Mouse (Mus musculus) brain, adult 2 months (tissue): ENCODE results near the gene Slc8a3.
A peak's percentile ranks its signal among the peaks of the same experiment; 100 is the strongest.

Experiments used
- DNase-seq: peaks from one replicate; pipeline ENCODE4 v3.0.0; 2011; ENCODE audit warnings: low read depth, low spot score

Gene Slc8a3

GRCm38 (mm10) chr12:81237158-81237557, 95.8 kb downstream of the Slc8a3 start:
- no peak for DNase-seq

DNA sequence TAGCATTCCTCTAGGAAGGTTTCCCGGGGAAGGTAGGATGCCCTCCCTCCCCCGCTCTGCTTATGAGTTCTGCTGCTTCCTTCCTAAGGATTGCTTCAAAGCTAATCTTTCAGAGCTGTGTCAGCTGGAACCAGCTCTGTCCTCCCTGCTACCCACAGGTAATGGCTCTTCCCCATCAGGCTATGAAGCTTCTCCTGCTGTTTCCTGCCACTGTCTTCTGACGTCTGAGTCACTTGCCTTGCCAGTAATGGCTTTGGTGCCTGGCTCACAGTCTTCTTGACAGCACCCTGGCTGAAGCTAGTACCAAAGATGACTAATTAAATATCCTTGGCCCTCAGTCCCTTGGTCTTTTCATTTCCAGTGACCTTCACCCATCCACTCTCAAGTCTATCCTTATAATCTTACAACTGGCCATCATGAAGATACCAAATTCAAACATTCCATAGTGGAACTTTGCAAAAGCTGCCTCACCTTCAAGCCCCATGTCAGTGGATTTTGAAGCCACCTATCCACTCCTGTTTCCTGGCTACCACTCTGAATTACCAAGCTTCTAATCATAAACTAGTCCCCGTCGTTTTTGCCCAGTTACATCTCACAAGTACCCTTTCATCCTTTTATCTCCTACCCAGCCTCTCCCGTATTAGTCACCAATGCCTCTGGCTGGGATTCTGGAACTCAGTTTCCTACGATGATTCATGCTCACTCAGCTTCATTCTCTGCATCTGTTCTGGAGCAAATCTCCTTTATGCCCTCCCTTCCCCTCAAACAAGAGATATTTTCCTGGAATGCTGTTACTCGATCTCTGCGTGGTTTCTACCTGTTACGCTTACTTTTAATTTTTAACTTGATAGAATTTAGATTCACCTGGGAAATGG, 97.3 kb downstream of the Slc8a3 start:
- peak; percentile 88 for DNase-seq

- DNase-seq, result peak; percentile 68
These were observed 99.1 kb downstream of the Slc8a3 start for GRCm38 (mm10) chr12:81233746-81234380.

- DNase-seq, result peak; percentile 96
These were observed 105.1 kb downstream of the Slc8a3 start for GRCm38 (mm10) chr12:81227767-81228460.

- DNase-seq, result peak; percentile 82
These were observed 106.4 kb downstream of the Slc8a3 start for GRCm38 (mm10) chr12:81226590-81226989.

- DNase-seq, result no peak
These were observed 106.9 kb downstream of the Slc8a3 start for GRCm38 (mm10) chr12:81225966-81226577.

GRCm38 (mm10) chr12:81224843-81225242, 108.1 kb downstream of the Slc8a3 start:
- no peak for DNase-seq

GRCm38 (mm10) chr12:81223276-81223675, 109.7 kb downstream of the Slc8a3 start:
- DNase-seq, result no peak

DNA sequence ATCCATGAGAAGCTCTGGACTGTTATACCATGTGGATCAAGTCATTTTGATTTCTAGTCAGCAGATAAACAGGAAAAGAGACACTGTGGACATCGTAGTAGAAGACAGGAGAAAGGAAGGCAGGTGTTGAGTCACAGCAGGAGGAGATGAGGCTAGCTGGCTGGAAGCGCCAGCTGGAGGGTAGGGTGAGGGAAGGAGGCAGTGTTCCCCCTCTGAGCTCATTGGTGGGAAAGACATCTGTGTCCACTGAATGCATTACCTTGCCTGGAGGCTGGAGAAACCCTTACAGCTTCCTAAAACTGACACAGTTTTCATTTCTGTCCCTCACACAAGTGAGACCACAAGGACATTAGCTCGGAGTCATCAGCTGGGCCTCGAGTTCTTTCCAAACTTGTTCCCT, 113.6 kb downstream of the Slc8a3 start:
- peak; percentile 51 for DNase-seq

DNA sequence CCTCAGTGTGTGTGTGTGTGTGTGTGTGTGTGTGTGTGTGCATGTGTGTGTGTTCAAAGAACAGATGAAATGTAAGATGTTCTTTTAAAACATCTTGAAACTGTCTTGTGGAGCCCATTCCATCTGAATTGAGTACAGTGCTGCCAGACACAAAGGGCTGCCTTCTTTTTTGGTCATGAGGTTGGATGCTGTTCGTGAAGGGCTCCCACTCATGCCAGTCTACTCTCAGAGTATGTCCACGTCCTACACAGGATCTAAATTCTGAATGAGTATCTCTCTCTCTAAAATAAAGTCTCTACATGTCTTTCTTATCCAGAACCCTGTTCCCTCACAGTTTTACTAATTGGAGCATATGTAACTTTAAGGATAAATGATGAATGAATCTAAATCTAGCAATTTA, 124.4 kb downstream of the Slc8a3 start:
- DNase-seq, result no peak

DNA sequence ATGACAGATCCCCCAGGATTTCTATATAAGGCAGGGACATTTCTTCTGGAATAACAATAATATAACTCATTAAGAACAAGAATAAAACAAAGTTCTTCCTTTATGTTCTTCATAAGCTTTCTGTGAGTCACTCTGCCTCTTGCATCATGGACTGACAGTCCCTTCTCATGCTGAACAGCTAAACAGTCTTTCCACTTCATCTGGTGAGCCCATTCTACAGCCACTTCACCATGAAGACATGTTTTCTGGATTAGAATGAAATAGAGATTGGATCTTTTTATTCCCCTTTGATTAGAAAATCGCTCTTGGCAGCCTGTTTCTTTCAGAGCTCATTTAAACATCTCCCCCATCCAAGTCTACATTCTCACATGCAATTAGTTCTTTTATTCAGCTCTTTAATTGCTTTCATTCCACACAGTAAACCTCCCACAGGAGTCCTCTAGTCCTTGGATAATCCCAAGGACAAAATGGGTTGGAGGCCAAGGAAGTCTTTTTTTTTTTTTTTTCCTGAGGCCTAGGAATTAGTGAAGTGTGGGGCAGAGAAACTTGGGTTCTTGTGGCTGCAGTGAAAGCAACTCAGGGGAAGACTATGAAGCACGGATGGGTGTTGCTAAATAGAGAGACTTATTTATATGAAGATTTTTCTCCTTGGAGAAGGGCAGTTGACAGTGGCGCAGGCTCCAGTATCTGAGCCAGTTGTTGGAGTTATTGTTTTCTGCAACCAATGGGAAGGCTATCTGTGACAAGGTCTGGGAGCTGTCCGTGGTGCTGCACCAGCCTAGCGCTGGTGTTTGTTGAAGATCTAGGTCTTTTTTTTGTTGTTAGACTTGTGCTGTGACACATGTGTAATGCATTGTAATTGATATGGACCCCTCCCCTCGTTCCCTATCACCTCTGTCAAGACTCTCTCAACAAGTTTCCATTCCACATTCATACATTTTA, 127.1 kb downstream of the Slc8a3 start:
- no peak for DNase-seq

GRCm38 (mm10) chr12:81203226-81203625, 129.8 kb downstream of the Slc8a3 start:
- no peak for DNase-seq

GRCm38 (mm10) chr12:81199280-81199955, 133.6 kb downstream of the Slc8a3 start:
- peak; percentile 96 for DNase-seq

GRCm38 (mm10) chr12:81197468-81198075, 135.4 kb downstream of the Slc8a3 start:
- DNase-seq, result no peak

DNA sequence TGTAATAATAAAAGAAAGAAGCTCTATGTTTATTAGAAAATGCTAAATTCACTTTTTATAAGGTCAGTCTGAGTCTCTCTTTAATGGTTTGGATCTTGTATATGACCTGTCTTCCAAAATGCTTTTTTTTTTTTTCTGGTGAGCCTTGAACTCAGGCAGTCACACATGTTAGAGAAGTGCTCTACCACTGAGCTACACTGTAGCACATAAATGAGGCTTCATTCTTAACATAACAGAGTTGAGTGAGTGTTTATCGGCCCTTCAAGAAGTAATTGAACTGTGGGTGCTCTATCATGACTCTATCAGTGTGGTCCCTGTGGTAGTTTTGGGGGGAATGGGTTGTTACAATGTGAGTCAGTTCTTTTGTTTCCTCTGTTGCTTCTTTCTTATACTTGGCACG, 139.0 kb downstream of the Slc8a3 start:
- DNase-seq, result no peak

- DNase-seq, result no peak
These were observed 143.3 kb downstream of the Slc8a3 start for GRCm38 (mm10) chr12:81189636-81190035.

- DNase-seq, result no peak
These were observed 144.0 kb downstream of the Slc8a3 start for GRCm38 (mm10) chr12:81188996-81189395.

DNA sequence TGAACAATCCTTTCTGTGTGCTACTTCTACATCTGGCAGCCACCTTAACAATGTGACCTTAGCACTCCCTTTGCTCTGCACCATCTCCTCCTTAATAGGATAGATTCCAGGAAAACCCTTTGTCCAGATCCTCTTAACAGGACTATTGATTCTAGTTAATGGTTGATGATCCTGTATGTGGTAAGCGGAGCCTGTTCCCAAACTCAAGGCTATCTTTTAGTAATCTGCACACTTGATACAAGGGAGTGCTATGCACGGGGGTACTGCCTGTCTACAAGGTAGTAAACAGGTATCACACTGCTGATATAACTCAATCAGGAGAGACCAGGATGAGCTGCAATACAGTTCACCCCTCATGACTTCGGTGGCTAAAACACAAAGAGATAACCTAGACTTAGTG, 144.6 kb downstream of the Slc8a3 start:
- DNase-seq, result no peak

DNA sequence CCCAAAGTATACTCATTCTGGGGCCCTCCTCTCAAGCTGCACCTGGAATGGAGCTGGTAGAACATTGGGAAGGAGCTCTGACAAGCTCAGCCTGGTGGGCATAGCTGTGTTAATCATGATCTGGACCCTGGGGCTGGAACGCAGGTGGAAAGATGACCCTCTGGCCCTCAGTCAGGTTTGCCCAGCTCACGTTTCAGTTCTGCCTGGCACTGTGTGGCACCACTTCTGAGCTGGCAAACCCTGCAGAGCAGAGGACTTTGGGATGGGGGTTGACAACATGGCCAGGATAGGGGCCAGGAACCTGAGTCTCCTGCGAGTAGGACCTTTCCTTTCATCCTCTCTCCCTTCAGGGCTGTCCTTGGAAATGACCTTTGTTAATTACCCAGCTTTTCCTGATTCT, 146.3 kb downstream of the Slc8a3 start:
- DNase-seq, result no peak

DNA sequence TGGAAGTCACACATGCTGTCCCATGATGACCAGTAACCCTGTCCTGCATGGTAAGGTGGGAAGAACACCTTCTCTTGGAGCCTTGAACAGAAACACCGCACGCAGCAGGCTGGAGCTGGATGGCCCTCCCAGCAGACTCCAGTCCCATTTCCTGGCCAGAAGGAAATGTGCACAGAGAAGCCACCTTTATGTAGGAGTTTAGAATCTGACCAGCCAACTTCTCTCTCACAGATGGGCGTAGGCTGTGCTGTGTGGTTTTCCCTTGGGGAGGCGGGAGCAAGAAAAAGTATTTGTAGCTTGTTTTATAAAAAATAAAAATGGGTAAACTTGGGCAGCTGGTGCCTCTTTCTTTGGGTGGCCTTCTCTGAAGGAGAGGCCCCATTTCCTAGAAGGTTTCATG, 146.9 kb downstream of the Slc8a3 start:
- peak; percentile 83 for DNase-seq
